Mouse (Mus musculus): ENCODE results near the gene Gls.

The Gls gene

DNA sequence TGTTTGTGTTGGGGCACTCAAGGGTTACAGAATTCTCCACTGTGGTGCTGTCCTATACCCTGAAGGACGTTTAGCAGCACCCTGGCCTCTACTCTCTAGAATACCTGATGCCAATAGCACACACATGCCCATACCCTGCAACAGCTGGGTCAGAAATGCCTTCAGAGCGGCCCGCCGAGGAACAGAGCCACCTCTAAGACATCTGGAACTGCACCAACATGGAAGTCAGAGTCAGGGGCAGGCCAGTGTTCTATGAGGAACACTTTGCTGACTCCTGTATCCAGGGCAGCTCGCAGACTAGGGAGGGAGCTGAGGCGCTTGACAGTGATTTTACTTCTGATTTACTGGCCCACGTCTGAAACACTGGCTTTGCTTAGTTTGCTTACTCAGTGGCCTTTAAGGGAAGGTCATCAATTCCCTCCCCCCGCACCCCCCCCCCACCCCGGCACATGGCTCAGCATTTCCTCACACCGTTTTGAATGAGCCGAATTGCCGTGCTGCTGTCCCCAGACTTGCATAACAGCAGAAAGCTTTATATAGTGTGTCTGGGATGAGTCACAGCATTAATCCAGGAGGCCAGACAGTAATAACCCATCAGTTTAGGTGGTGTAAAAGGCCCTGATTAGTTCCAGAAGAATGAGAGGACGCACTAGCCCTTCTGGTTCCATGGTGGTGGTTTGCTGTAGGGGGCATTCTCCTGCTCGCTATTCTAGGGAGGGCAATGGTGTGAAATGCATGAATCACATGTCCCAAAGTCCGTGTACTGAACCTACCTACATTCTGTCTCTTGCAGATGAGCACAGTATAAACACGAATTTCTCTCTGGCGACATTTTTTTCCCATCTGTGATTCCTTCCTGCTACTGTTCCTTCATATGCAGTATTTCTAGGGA, 74.3 kb downstream of the Gls start:
- DNase-seq (ENCODE audit: inconsistent age in 2 of 2, low spot score in 1 of 2): peak; percentile 71 to 85

DNA sequence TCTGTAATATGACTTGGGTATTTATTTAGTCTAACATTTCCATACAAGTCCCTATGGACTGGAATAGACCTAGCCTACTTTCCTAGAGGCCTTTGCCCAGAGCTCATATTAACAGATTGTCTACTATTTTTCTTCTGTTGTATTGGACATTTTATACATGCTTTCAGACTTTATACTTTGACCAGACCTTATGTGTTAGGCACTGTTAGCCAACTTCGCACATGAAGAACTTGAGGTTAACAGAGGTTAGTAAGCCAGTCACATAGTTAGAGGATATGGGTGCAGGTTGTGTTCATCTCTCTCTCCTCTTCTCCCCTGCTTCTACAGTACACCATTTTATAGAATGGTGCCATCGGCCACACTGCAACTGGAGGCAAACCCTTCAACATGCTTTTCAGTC, 75.0 kb downstream of the Gls start:
- peak in 1 of 2 experiments; percentile 24 for DNase-seq (ENCODE audit: inconsistent age in 2 of 2, low spot score in 1 of 2)

DNA sequence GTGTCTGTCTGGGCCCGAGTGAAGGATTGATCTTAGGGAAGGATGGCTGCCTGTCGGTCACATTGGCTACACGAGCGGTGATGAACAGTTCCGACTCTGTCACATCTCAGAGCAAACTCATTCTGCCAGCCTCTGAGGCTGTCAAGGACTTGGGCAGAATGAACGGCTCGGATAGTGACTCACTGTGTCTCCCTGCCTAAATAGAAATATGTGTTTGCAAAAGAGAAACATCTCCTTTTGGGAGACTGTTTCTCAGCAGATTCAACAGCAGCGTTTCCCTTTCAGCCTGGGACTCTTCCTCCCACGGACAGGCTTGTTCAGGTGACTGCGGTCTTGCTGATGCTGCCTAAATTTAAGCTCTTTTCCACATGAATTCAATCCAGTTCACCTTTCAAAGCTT, 76.7 kb downstream of the Gls start:
- DNase-seq (ENCODE audit: inconsistent age in 2 of 2, low spot score in 1 of 2): peak; percentile 56 to 80

DNA sequence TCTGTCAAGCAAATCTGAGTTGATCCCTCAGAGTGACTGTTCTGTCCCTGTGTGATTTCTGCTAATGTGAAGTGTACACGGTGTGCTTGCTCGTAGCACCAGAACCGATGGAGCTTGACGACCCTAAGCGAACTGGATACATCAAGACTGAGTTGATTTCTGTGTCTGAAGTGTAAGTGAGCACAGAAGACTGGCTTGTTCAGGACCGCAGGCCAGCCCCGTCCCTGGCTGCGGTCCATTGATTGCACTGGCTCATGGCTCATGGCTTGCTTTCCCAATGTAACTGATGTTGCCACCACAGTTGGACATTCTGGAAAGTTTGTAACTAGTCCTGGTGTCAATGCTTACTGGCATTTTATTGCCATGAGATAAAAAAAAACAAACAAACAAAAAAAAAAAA, 78.1 kb downstream of the Gls start:
- DNase-seq (ENCODE audit: inconsistent age in 2 of 2, low spot score in 1 of 2): peak in 1 of 2 experiments; percentile 66

DNA sequence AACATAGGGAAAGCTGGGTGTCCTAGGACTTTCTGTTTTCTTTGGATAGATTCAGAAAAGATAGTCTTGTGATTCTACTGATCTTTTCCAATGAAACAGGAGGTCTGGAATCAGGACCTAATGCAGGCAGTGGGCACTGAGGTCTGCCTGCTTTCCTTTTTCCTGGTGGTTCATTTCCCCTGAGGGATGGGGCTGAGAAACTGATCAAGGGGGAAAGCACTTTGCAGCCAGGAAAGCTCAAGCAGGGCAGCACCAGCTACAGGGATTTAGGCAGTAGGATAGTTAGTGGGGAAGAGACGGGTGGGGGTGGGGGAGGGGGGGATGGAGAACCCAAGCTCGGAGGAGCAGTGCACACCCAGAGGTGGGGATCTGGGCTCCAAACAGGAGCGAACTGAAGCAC, 80.1 kb downstream of the Gls start:
- DNase-seq (ENCODE audit: inconsistent age in 2 of 2, low spot score in 1 of 2): no peak

DNA sequence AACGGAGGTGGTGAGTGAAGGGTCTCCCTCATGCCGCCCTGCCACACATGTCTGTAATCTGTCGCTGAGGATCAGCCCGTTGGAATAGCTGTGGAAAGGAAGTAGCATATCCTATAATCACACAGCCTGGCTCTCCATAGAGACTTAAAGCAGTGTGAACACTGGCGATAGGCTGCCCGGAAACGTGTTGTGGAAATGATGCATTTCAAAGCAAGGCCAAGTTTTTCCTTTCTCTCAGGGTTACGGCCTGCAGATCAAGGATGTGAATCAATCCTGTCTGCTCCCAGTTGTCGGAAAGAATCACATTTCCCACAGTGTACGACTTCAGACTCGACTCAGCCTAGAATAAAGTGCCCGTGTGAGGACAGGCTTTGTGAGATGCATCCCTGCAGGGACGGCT, 80.7 kb downstream of the Gls start:
- DNase-seq (ENCODE audit: inconsistent age in 2 of 2, low spot score in 1 of 2): peak; percentile 34 to 83

DNA sequence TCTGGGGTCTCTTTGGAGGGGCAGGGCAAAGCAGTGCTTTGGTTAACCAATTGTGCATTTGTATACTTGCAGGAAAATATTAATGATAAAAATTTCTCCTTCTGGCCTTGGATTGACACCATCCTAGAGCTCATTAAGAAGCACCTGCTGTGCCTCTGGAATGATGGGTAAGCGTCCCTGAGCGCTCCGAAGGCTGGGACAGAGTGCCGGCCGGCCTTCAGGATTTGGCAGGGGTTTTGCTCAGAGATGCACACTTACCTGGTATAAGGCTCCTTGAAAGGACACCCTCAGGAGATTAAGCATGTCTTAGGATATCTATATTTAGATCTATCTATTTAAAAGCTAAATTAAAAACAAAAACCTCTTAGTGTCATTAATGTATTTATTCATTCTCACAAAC, 81.9 kb downstream of the Gls start:
- DNase-seq (ENCODE audit: inconsistent age in 2 of 2, low spot score in 1 of 2): no peak

DNA sequence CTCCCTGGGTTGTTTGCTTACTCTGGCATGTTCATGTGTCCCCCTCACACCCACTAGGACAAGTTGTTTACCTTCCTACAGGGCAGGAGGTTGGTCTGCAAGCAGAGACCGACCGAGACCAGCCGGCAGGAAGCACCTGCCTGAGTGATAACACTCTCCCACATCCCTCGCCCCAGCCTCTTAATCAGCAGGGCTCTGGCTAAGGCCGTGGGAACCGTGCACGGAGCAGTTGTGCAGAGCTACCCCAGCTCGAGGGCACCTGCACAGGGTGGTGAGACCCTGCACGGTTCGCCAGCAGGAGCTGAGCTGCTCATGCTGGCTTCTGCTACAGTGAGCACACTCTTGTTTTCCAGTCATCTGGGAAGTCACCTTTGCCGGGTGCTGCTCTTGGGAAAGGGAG, 82.4 kb downstream of the Gls start:
- DNase-seq (ENCODE audit: inconsistent age in 2 of 2, low spot score in 1 of 2): no peak

DNA sequence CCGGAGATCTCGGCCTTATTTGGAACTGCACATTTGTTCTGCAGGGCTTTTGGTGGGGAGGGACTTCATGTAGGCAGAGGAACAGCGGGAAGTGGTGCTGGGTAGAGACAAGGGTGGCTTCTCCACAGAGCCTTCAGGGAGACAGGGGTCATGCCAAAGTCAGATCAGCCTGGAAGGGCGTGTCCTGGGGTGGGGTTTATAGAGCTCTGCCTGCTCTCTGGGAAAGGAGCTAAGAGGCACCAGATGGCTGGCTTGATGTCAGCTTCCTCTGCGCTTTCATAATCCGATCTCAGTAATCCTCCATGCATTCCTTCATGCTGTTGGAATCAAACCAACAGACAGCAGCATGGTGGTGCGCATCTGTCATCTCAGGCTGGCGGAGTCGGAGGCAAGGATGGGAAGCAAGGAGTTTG, 83.1 kb downstream of the Gls start:
- DNase-seq (ENCODE audit: inconsistent age in 2 of 2, low spot score in 1 of 2): no peak

DNA sequence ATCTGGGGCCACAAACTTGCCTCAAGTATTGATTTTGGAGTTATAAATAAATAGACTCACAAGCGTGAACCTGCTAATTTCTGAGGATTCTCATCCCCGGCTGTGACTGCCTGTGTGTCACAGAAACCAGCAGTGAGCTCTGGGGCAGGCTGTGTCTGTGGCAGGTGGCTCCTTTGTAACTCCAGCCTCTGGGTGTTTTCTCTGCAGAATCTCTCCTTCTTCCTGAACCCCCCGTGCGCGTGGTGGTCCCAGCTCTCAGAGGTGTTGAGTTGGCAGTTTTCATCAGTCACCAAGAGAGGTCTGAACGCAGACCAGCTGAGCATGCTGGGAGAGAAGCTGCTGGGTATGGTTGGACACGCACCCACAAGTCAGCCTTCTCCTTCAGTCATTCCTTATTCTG, 84.3 kb downstream of the Gls start:
- no peak for DNase-seq (ENCODE audit: inconsistent age in 2 of 2, low spot score in 1 of 2)

DNA sequence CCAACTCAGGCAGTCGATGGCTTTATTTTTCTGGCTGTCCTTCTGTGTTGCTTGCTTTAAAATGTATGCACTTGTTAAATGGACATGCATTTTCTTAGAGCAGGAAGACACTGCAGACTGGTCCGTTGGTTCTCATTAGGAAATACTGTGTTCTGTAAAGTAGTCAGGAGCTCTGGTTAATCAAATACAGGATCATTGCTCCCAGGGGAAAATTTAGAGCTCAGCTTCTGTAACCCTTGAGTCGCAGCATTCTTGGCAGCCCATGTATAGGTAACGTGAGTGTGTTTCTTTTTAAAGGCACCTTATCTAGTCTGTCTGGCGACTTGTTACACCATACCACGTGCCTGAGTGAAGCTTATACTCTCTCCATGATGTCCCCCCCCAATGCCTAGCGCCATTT, 84.9 kb downstream of the Gls start:
- DNase-seq (ENCODE audit: inconsistent age in 2 of 2, low spot score in 1 of 2): no peak

DNA sequence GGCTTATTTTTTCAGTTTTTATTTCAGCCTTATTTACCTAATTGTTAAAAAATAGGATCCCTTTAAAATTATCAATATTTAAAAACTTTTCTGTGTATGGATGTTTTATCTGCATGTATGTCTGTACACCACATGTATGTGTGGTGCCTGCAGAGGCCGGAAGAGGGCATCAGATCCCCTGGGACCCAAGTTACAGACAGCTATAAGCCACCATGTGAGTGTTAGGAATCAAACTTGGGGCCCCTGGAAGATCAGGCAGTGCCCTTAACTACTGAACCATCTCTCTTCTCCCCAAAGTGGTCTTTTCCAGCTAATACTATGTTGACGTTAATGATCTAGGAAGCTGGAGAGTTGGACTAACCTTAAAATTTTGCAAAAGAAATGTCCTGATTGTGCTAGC, 85.6 kb downstream of the Gls start:
- DNase-seq (ENCODE audit: inconsistent age in 2 of 2, low spot score in 1 of 2): no peak

DNA sequence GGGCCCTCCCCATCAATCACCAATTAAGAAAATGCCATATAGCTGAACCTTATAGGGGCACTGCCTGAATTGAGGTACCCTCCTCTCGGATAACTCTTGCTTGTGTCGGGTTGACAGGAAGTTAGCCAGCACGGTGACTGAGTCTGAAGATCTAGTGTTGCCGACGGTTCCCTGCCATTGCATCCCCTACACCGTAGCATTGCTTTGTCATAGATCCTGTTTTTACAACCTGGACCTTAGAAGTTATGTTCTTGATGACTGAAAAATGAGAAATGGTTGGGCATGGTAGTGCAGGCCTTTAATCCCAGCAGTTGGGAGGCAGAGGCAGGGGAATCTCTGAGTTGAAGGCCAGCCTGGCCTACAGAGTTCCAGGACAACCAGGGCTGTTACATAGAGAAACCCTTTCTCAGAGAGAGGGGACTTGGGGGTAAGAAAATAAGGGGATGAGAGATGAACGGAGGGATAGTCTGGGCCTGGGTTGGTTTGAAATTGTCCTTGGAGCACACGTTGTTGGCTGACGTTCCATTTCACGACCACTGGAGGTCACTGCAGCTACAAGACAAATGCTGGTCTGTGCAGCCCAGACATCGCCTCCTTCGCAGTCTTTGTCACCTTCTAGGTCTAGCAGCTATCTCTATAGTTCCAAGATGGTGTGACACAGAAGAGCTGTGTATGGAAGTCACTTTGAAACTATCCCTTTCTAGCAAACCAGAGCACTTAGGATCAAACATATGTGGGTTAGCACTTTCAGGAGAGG, 86.6 kb downstream of the Gls start:
- peak; percentile 52 to 78 for DNase-seq (ENCODE audit: inconsistent age in 2 of 2, low spot score in 1 of 2)

DNA sequence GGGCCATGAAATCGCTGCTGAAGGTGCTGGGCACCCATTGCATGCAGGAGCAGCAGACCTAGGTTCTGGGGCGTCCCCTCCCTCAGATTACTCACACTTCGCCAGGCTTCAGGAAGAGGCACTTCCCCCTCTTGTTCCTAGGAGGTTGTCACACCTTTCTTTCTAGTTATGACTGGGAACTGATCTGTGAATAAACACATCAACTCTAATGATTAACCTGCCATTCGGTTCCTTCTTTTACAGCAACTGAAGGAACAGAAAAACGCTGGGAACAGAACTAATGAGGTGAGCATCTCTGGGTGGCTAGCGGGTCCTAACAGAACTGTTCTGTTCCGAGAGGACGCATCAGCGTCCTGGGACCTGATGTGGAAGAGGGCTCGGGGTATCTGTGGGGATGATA, 88.1 kb downstream of the Gls start:
- DNase-seq (ENCODE audit: inconsistent age in 2 of 2, low spot score in 1 of 2): no peak

DNA sequence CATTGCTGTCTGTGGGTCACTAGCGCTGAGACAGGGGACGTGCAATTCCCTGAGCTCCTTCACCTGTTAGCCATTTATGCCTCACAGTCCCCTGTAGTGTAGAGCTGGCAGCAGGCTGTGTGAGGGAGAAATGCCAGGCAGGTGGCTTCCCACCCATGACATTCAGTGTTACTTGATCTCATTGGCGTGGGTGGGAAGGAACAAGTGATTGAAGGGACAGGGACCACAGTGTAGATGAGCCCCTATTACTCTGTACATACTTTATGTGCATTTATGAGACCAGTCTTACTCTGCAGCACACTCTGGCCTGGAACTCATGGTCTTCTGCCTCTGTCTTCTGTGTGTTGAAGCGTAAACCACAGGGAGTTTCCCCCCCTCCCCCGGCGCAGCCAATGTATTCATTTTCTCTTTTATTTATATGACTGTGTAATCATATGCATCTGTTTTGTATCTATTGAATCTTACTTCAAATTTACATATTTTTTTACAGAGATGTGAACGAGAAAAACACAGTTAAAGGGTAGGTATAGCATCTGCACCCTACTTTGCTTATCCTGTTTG, 89.4 kb downstream of the Gls start:
- no peak for DNase-seq (ENCODE audit: inconsistent age in 2 of 2, low spot score in 1 of 2)

DNA sequence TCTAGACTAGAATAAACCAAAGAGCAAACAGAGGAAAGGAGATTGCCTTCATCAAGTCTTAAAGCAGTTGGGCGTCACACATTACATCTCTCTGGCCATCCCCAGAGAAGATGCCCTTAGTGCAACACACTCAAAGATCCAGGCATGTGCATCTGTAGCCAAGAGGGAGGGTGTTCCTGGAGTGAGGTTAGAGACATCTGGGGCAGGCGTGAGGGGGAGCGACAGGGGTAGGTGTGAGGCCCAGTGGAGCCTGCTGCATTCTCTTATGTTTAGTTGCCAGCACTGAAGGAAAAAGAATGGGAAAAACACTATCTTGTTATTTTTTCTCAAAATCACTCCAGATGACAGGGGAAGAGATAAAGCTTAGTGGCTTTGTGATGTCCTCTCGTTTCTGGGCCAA, 89.8 kb downstream of the Gls start:
- DNase-seq (ENCODE audit: inconsistent age in 2 of 2, low spot score in 1 of 2): no peak

DNA sequence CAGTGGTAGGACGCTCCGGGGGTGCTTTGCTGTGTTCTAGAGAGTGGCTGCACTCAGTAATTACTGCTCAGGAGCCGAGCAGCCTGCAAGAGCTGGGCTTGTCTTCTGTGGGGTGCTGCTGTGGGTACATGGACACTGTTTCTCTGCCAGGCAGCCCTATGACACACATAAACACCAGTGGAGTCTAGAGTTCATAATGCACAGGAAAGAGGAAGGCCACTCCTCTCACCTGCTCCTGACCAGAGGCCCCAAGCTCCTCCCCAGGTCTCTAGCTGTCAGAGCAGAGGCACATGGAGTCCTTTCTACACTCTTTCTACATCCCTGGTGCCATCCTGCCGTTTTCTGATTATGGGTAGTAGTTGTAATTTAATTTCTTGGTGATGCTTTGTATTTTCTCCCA, 90.9 kb downstream of the Gls start:
- DNase-seq (ENCODE audit: inconsistent age in 2 of 2, low spot score in 1 of 2): no peak

DNA sequence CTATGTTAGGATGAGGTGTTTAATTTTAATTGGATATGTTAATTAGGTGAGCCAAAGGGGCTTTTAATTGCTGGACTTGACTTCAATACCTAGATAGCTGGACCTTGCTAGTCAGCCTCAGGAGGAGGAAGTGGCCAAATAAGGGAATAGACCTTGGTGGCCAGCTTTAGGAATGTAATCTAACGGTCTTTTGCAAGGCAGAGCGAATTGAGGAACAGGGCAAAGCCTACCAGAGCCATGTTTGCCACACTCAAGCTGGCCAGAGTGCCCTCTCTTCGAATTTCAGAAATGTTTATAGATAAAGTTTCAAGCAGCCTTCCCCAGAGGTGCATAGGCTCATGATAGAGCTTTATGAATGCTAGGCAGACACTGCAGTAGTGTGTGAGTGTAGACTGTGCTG, 91.5 kb downstream of the Gls start:
- peak in 1 of 2 experiments; percentile 75 for DNase-seq (ENCODE audit: inconsistent age in 2 of 2, low spot score in 1 of 2)

DNA sequence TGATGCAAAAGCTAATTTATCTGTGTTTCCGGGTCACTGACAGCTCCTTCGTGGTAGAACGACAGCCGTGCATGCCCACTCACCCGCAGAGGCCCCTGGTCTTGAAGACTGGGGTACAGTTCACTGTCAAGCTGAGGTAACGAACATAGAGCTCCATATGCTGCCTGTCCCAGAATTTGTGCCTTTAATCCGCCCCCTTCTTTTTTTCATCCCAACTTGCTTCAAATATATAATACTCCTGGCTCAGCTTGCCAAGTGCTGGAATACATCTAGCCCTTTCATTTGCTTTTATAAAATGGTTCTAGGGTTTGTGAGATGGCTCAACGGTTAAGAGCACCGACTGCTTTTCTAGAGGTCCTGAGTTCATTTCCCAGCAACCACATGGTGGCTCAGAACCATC, 92.5 kb downstream of the Gls start:
- no peak for DNase-seq (ENCODE audit: inconsistent age in 2 of 2, low spot score in 1 of 2)

DNA sequence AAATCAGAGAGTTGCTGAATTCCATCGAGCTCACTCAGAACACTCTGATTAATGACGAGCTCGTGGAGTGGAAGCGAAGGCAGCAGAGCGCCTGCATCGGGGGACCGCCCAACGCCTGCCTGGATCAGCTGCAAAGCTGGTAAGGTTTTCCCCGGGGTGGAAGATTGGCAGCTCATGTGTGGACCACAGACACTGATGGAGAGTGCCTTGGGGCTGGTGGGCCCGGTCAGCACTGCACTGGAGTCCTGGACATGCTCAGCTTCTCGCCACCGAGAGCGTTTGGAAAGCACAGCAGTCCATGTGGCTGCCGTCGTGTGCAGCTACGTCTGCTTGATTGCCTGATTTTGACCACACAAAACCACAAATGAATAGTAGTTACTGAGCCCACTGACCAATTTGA, 95.7 kb downstream of the Gls start:
- DNase-seq (ENCODE audit: inconsistent age in 2 of 2, low spot score in 1 of 2): no peak

DNA sequence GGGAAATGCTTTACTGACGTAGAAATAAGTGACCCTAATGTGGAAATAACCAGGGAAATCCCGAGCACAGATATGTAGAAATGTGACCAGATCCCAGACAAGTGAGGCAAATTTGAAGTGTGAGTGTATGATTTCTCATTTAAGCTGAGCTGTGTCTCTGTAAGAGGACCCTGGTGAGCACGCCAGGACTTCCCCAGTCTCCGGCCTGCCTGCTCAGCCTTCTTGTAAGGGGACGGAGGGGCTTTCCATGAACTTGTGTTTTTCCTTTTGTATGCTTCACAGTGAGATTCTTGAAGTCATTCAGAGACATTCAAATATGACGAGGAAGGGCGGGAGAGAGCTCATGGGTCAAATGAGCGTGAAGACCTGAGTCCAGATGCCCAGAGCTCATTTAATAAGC, 99.8 kb downstream of the Gls start:
- DNase-seq (ENCODE audit: inconsistent age in 2 of 2, low spot score in 1 of 2): no peak

DNA sequence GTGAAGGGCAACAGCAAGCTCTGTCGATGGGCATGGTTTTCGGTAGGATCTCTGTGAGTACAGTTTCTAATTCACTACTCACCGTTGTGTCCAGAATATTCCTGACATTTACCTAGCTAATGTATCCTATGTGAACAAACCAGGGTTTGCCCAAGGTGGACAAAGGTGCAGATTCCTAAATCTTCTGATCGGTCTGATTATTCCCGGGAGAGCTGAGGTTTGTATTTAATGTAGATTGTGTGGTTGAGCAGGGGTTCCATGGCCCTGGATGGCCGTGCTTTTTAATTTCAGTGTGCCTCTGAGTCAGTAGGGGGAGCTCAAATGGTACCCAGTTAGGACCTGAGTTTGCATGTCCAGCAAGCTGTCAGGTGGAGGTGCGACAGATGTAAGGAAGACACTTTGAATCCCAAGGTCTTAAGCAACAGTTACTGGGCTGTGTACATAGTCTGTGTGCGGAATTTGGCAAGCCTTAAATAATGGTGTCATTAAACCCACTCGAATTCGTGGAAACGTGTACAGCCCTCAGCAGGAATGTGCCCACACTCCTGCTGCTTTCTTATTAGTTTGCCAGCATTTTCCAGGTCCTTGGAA, 101.2 kb downstream of the Gls start:
- DNase-seq (ENCODE audit: inconsistent age in 2 of 2, low spot score in 1 of 2): no peak
